24 mouse cellular contexts compared by ENCODE assay signal in genomic region chr14:54709054-54709453, GRCm38 (mm10). TPM values are rescaled to one million over a fixed set of nuclear protein-coding genes. Genes with fewer than 3 reads are reported as not detected.
"Had no signal": no experiment of that assay in that cellular context is flagged by ENCODE, and none has a peak within 500 bp of the region (broad histone marks: within the 10 kb centered on the region; RNA-seq: fewer than 3 reads in every experiment).

No protein-coding gene starts in this region.

- ATAC-seq: midbrain, embryonic 16.5 days had no signal

- H3K9me3 ChIP-seq: midbrain, embryonic 10.5 days; midbrain, embryonic 12.5 days; neural tube, embryonic 13.5 days; neural tube, embryonic 15.5 days had no signal

- H3K9ac ChIP-seq: lung, embryonic 14.5 days; midbrain, embryonic 12.5 days; neural tube, embryonic 13.5 days; neural tube, embryonic 15.5 days had no signal

- DNase-seq: lung, adult 18-20 months; lung, embryonic 14.5 days; lung, postnatal 10 days; lung, postnatal 4 days; midbrain, embryonic 14.5 days; retina, postnatal 1 day; right cerebral cortex, adult 18-20 months; right cerebral cortex, postnatal 25 days; right cerebral cortex, postnatal 4 days; spleen, adult 18-20 months; thymus, adult 2 months; thymus, postnatal 25 days; thymus, postnatal 4 days had no signal

- H3K4me3 ChIP-seq: midbrain, embryonic 10.5 days; midbrain, embryonic 12.5 days; myocyte; neural tube, embryonic 13.5 days; neural tube, embryonic 15.5 days had no signal

- H3K36me3 ChIP-seq: midbrain, embryonic 10.5 days; midbrain, embryonic 12.5 days; neural tube, embryonic 13.5 days; neural tube, embryonic 15.5 days had no signal

- H3K4me1 ChIP-seq: midbrain, embryonic 12.5 days; neural tube, embryonic 13.5 days had no signal

- H3K27me3 ChIP-seq: midbrain, embryonic 12.5 days; neural tube, embryonic 13.5 days; neural tube, embryonic 15.5 days had no signal

- H3K27ac ChIP-seq: midbrain, embryonic 10.5 days; midbrain, embryonic 12.5 days; neural tube, embryonic 13.5 days; neural tube, embryonic 15.5 days had no signal

- H3K4me2 ChIP-seq: lung, embryonic 14.5 days; midbrain, embryonic 12.5 days; neural tube, embryonic 13.5 days; neural tube, embryonic 15.5 days had no signal

RNA-seq across cellular contexts. Expression of gene Cebpe, which starts 2.9 kb away (rescaled TPM):
- polyA plus RNA-seq: lung, embryonic 14.5 days; lung, embryonic 16.5 days; midbrain, embryonic 14.5 days; midbrain, embryonic 16.5 days; myocyte; neural tube, embryonic 11.5 days; neural tube, embryonic 13.5 days; stomach, embryonic 14.5 days had no signal

RNA-seq across cellular contexts. Expression of gene Gm29776, which starts 10.4 kb away (rescaled TPM):
- total RNA-seq: megakaryocyte-erythroid progenitor cell, adult 5-6 weeks had no signal
- polyA plus RNA-seq: midbrain, embryonic 10.5 days; small intestine, adult 2 months had no signal
